Mouse (Mus musculus) stomach, postnatal 0 days (tissue): ENCODE results near the gene Dynll1. TPM values are rescaled to one million over a fixed set of nuclear protein-coding genes. Genes with fewer than 3 reads are reported as not detected.

Experiments
- ATAC-seq: fragments of 200-750 bp; cut with Nextera tagmentation; 2 replicates; pipeline ENCODE4 v1.8.0; 2017; ENCODE audit not compliant: low FRiP score, low TSS enrichment
- DNase-seq: peaks from one replicate; pipeline ENCODE4 v3.0.0-alpha.2; 2016; ENCODE audit warnings: low spot score
- H3K27ac ChIP-seq: fragments of 300-500 bp; sonication (generic); replicated peaks from 2 replicates; pipeline ENCODE4 v1.5.1; 2014; ENCODE audit warnings: mild to moderate bottlenecking, control low read depth
- H3K27me3 ChIP-seq: fragments of 300-500 bp; sonication (generic); 2 replicates; pipeline ENCODE4 v1.6.1; 2014; ENCODE audit warnings: low read length; ENCODE audit not compliant: control insufficient read depth, insufficient read depth
- H3K36me3 ChIP-seq: fragments of 300-500 bp; sonication (generic); 2 replicates; pipeline ENCODE4 v1.6.1; 2014; ENCODE audit warnings: low read length, mixed read lengths; ENCODE audit not compliant: control insufficient read depth, insufficient read depth
- H3K4me1 ChIP-seq: fragments of 300-500 bp; sonication (generic); replicated peaks from 2 replicates; pipeline ENCODE4 v1.6.1; 2014; ENCODE audit warnings: antibody characterized with exemption; ENCODE audit not compliant: control insufficient read depth, insufficient read depth
- H3K4me2 ChIP-seq: fragments of 300-500 bp; sonication (generic); replicated peaks from 2 replicates; pipeline ENCODE4 v1.6.1; 2014; ENCODE audit warnings: low read depth, mild to moderate bottlenecking, control low read depth, moderate library complexity
- H3K4me3 ChIP-seq: fragments of 300-500 bp; sonication (generic); 2 replicates; pipeline ENCODE4 v1.5.1; 2014; ENCODE audit warnings: low read depth, low read length, control low read depth
- H3K9ac ChIP-seq: fragments of 300-500 bp; sonication (generic); 2 replicates; pipeline ENCODE4 v1.6.1; 2014; ENCODE audit warnings: mild to moderate bottlenecking, low read length, control low read depth, mixed read lengths
- H3K9me3 ChIP-seq: fragments of 300-500 bp; sonication (generic); 2 replicates; pipeline ENCODE4 v1.6.1; 2016; ENCODE audit warnings: low read length; ENCODE audit not compliant: control insufficient read depth
- CTCF ChIP-seq: IDR thresholded peaks from 2 replicates; pipeline ENCODE4 v1.5.1; 2016; ENCODE audit warnings: antibody characterized with exemption, low read depth, mild to moderate bottlenecking, moderate library complexity
- EP300 ChIP-seq: optimal IDR thresholded peaks from 2 replicates; pipeline ENCODE3; 2016; ENCODE audit warnings: antibody characterized with exemption
- WGBS: fragments of 180-500 bp; shearing (Covaris S2); extraction: QIAGEN DNeasy Blood & Tissue Kit; methylation state at CpG from one replicate; pipeline ENCODE4 v1.1.7; 2014; 5-methylcytosine and 5-hydroxymethylcytosine counted together
- polyA plus RNA-seq: library from polyadenylated mRNA; unstranded; fragments of >200 nt; fragmentation: Nextera tagmentation; extraction: Ambion mirVana; gene quantifications from 2 replicates; pipeline ENCODE4 v1.2.1, GENCODE M21; 2015

Gene Dynll1
- polyA plus RNA-seq, 1 experiment from 2014 or later, result 1,792 TPM

DNA sequence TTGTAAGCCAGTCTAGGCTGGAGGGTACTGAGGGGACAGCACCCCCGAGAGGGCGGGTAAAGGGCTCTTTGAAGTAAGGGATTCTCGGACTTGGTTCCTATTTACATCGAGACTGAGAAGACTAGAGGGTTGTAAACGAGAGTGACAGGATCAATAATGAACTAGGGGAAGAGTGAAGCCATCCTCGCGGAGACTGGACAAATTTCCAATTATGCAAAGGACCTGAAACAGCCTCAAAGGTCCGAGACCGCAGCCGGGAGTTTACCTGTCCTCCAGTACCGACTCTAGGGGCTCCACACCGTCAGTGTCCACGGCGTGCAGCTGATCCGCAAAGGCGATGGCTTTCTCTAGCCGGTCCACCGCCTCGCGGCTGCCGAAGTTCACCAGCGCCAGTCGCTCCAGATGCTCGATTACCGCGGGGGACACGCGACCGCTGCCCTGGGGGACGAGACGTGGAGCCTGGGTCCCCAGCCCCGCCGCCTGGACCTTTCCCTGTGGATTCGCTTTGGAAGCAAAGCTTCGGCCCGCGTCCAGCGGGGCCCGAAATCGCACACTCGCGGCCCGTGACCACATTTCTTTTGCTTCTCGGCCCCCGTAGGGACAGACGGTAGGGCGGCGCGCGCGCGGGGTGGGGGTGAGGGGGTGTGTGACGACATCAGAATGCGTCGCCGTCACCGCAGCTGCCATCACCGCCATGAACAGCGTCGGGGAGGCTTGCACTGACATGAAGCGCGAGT lies 39.9 kb upstream of the Dynll1 start, which contains the start of the genes Gatc and Triap1:
Gene Gatc, minus strand, starts transcription at position 602 of the 737 bp plus-strand sequence.
Gene Triap1, plus strand, starts transcription at position 649 of the 737 bp plus-strand sequence.
- peak within 1 kb of the TSS; percentile 92 for H3K9ac ChIP-seq
- TF ChIP-seq CTCF (peak; percentile 11; the same call in 1 of the 2 replicates), EP300 (no peak)
- peaks cover 7% of the 10 kb centered on the region for H3K36me3 ChIP-seq
- WGBS, result under 1% methylated on average over 58 of the region's 62 CpGs
- H3K27me3 ChIP-seq, result no peaks in the 10 kb centered on the region
- DNase-seq, result peak; percentile 92
- H3K4me3 ChIP-seq, result peak within 1 kb of the TSS; percentile 91
- H3K4me1 ChIP-seq, result no peaks in the 10 kb centered on the region
- no peaks in the 10 kb centered on the region for H3K9me3 ChIP-seq
- ATAC-seq, result peak; percentile 93
- H3K4me2 ChIP-seq, result peak within 1 kb of the TSS; percentile 92
- H3K27ac ChIP-seq, result peak within 1 kb of the TSS; percentile 78

DNA sequence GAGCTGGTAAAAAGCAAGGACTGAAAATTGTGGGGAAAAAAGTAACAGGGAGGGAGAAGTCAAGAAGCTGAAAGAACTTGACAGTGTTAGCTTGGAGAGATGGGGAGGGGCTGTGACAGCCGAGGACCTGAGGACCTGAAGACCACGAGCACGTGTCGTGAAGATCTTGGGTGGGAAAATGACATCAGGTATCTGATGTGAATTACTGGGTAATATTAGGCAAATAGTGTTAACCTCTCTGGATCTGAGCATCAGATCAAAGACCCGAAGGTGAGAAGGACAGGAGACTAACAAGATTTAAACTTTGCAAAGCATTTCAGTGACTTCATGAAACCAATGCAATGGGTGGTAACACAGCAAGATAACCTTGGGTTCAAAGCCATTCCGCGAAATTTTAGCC lies 39.2 kb upstream of the Dynll1 start:
- Histone ChIP-seq H3K4me3 (peak overlapping the region; percentile 91), H3K9me3 (no peaks in the 10 kb centered on the region), H3K27me3 (no peaks in the 10 kb centered on the region), H3K9ac (peak overlapping the region; percentile 92; the same call in 1 of the 2 replicates), H3K4me2 (peak overlapping the region; percentile 92), H3K36me3 (peaks cover 5% of the 10 kb centered on the region), H3K27ac (no peak overlapping the region), H3K4me1 (no peaks in the 10 kb centered on the region)
- DNase-seq (no peak), ATAC-seq (no peak)
- WGBS, result 16% methylated on average over 7 of the region's 7 CpGs
- no peak for TF ChIP-seq CTCF
- TF ChIP-seq EP300, result no peak

DNA sequence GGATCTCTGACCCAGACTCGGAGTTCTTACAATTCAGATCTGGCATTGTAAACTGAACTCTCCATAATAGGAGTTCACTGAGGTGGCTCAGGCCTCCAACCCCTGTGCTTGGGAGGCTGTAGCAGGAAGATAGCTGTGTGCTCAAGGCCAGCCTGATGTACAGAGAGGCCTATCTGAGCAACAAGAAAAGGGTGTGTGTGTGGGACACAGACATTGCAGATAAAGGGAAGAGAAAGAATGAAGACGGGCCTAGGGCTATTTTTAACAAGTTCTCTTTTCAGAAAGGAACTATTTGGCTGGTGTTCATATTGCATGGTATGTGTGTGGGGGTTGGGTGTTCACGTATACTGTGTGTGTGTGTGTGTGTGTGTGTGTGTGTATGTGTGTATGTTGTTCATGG lies 32.8 kb upstream of the Dynll1 start:
- H3K27me3 ChIP-seq, result no peaks in the 10 kb centered on the region
- H3K4me3 ChIP-seq, result no peak overlapping the region
- no peaks in the 10 kb centered on the region for H3K9me3 ChIP-seq
- H3K36me3 ChIP-seq, result peaks cover 25% of the 10 kb centered on the region
- H3K4me1 ChIP-seq, result no peaks in the 10 kb centered on the region
- no peak overlapping the region for H3K27ac ChIP-seq
- H3K4me2 ChIP-seq, result no peak overlapping the region
- no peak for TF ChIP-seq CTCF
- no peak for TF ChIP-seq EP300
- no peak overlapping the region for H3K9ac ChIP-seq
- ATAC-seq (no peak), DNase-seq (no peak)
- 57% methylated on average over 3 of the region's 3 CpGs for WGBS

DNA sequence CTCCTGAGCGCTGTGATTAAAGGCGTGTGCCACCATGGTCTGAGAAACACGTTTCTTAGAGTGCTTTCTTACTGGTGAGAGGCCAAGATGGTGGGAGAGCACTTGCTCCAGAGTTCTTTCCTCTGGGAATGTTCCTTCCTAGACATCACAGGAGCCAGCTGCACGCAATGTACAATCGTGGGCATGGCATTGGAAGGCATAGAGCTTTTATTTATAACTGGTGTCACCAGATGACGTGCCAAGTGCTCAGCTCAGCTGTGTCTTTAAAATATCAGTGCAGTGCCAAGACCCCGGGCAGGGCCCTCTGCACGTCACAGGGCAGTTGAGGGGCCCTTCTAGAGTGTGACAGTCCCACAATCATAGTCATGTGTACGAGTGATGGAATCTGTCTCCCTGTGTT lies 30.2 kb upstream of the Dynll1 start:
- H3K4me3 ChIP-seq, result no peak overlapping the region
- H3K9me3 ChIP-seq, result no peaks in the 10 kb centered on the region
- no peaks in the 10 kb centered on the region for H3K27me3 ChIP-seq
- peaks cover 24% of the 10 kb centered on the region for H3K36me3 ChIP-seq
- no peak overlapping the region for H3K4me2 ChIP-seq
- 69% methylated on average over 9 of the region's 9 CpGs for WGBS
- peaks cover 4% of the 10 kb centered on the region for H3K4me1 ChIP-seq
- H3K27ac ChIP-seq, result no peak overlapping the region
- H3K9ac ChIP-seq, result no peak overlapping the region
- DNase-seq, result no peak
- ATAC-seq, result no peak
- TF ChIP-seq CTCF, result no peak
- no peak for TF ChIP-seq EP300

DNA sequence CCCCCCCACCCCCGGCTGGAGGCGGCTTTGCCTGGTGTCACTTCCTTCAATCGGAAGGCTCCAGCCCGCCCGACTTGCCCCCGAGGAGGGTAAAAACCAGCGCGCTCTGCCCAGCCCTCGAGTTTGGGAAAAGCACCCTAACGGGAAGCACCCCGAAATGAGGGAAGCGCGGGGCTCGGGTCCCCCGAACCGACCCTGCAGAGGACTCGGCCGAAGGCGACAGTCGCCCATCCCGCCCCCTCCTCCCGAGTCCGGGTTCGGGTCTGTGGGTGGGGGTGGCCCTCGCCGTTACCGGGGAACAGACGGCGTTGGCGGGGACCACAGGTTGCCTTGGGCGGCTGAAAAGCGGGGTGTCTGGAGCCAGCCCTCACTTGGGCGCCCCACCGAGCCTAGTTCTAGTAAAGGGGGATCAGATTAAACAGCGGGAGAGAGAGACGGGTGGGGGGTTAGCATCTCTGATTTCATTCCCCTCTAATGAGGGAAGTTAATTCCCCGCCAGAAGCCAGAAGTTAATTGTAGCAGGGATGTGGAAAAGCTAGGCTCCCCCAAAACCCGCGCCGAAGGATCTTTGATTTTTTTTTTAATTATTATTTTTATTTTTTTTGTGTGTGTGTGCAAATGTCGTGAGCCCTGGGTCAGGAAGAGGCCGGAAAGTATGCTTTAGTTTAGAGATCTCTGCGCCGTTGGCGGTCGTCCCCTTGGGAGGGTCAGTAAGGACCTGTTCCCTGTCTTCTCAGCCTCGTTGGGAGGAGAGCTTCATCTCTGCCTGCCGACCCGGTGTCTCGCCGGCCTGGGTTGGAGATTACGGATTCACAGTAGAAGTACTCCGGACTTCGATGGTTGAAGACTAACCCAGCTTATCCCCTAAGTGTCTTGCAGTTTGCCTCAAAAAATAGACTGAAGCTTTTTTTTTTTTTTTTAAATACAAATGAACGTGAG lies 27.1 kb upstream of the Dynll1 start:
- Histone ChIP-seq H3K9ac (peak overlapping the region; percentile 87), H3K36me3 (peaks cover 13% of the 10 kb centered on the region), H3K27ac (peak overlapping the region; percentile 88), H3K4me2 (peak overlapping the region; percentile 98), H3K9me3 (no peaks in the 10 kb centered on the region), H3K4me1 (peaks cover 4% of the 10 kb centered on the region), H3K4me3 (peak overlapping the region; percentile 83), H3K27me3 (no peaks in the 10 kb centered on the region)
- ATAC-seq (peak; percentile 3; the same call in 1 of the 2 replicates), DNase-seq (no peak)
- TF ChIP-seq EP300, result no peak
- TF ChIP-seq CTCF, result no peak
- WGBS, result 1% methylated on average over 55 of the region's 55 CpGs
